Mouse (Mus musculus) inflammation-experienced regulatory T-cells (primary cell): ENCODE results near the gene Hist1h2bc. TPM values are rescaled to one million over a fixed set of nuclear protein-coding genes. Genes with fewer than 3 reads are reported as not detected.

Source experiments
- polyA plus RNA-seq, 2 experiments: library from polyadenylated mRNA; unstranded; fragments of 100-300 nt; shearing (Covaris generic); gene quantifications; one replicate each; pipeline ENCODE4 v1.2.1; 2017

Hist1h2bc gene
- polyA plus RNA-seq, result 1 to 10 TPM; 6.3 to 8.3 TPM

GRCm38 (mm10) chr13:23683755-23684281 lies at the start of gene Hist1h2bc, which contains the start of gene Hist1h2ac:
Gene Hist1h2bc (plus strand): TSS chr13:23684199.
Gene Hist1h2ac (minus strand): TSS chr13:23683948.

DNA sequence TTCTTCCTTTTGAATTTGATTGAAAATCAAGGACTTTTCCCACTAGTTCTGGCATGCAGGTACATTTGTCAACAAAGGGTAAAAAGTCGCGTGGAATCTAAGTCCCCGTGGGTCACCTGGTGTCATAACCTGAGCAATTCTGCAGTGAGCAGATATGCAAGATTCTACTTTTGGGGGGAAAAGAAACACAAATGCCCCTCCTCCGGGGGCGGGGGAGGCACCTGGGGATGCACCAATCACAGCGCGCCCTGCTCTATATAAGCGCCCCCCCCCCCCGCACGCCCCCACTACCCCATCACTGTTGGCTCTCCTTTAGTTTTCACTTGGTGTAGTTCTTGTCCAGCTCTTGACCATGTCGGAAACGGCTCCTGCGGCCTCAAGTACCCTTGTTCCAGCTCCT lies 11.5 kb downstream of the Hist1h2bc start, which contains the start of gene Hist1h1t:
Hist1h1t (plus strand) TSS at position 301 of the 400 bp plus-strand sequence.

GRCm38 (mm10) chr13:23698300-23698693 lies 14.3 kb downstream of the Hist1h2bc start, which contains the start of gene Hist1h4c:
Gene Hist1h4c (minus strand): TSS chr13:23698454.

DNA sequence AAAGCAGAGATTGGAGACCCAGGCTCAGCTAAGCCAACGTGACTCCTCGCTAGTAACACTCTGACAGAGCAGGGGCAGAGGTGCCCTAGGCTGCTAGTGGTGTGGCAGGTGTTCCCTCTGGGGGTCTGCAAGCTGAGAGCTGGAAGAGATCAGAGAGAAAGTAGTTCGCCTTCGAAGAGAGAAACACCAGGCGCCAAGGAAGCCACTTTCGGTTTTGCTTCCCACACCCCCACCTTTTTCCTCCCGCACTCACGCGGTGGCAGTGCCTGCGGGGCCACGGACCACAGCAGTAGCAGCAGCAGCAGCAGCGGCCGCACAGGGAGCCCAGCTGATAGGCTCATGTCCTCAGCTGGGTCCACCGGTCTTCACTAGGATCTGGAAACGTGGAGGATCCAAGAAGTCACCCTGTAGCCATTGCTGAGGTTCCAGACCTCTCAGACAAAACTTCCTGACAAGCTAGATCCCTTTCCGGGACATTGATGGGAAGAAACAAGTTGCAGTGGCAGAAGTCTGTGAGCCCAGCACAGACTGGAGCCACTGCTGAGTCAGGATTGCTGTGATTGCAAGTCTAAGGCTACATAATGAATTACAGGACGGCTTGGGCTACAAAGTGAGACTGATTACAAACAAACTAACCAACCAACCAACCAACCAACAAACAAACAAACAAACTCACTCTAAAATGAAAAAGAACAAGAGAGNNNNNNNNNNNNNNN lies 26.5 kb downstream of the Hist1h2bc start, which contains the start of gene Hfe:
Hfe (minus strand) TSS at position 481 of the 716 bp plus-strand sequence.

DNA sequence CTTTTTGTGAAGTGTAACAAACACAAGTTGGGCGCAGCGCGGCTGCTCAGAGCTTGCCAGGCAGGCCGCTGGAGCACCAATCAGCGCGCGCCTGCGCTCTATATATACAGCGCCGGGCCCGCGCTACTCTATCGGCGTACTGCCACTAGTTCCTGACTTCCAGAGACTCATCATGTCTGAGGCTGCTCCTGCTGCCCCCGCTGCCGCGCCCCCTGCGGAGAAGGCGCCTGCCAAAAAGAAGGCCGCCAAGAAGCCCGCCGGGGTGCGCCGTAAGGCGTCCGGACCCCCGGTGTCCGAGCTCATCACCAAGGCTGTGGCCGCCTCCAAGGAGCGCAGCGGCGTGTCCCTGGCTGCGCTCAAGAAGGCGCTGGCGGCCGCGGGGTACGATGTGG lies 54.7 kb downstream of the Hist1h2bc start, which contains the start of gene Hist1h1c:
Hist1h1c (plus strand) TSS at position 132 of the 392 bp plus-strand sequence.

Other genes with a start within 250 kb of the Hist1h2bc start
- 1 to 10 TPM in 1 of 2 experiments, under 1 TPM in 1; 0.16 to 2.6 TPM for gene Btn1a1, start 218.3 kb upstream of the Hist1h2bc start, polyA plus RNA-seq
- gene Btn2a2, start 195.3 kb upstream of the Hist1h2bc start, polyA plus RNA-seq, result under 1 TPM in 1 of 2 experiments, not detected in 1; 0.17 TPM
- 10 to 100 TPM in 1 of 2 experiments, 1 to 10 TPM in 1; 7.1 to 14.6 TPM for gene Hist1h4h, start 153.1 kb upstream of the Hist1h2bc start, polyA plus RNA-seq
- not detected for gene Hist1h2af, start 150.3 kb upstream of the Hist1h2bc start, polyA plus RNA-seq
- gene Hist1h3g, start 148.8 kb upstream of the Hist1h2bc start, polyA plus RNA-seq, result not detected
- 1 to 10 TPM in 1 of 2 experiments, under 1 TPM in 1; 0.52 to 5.2 TPM for gene Hist1h2bh, start 140.8 kb upstream of the Hist1h2bc start, polyA plus RNA-seq
- 1 to 10 TPM; 1.3 to 3.2 TPM for gene Hist1h3f, start 140.1 kb upstream of the Hist1h2bc start, polyA plus RNA-seq
- 1 to 10 TPM in 1 of 2 experiments, not detected in 1; 1.4 TPM for gene Hist1h4f, start 132.6 kb upstream of the Hist1h2bc start, polyA plus RNA-seq
- 1 to 10 TPM in 1 of 2 experiments, under 1 TPM in 1; 0.99 to 2.4 TPM for gene Hist1h1d, start 130.9 kb upstream of the Hist1h2bc start, polyA plus RNA-seq
- 1 to 10 TPM; 3.2 to 8.8 TPM for gene Hist1h3e, start 121.8 kb upstream of the Hist1h2bc start, polyA plus RNA-seq
- gene Hist1h2ae, start 113.0 kb upstream of the Hist1h2bc start, polyA plus RNA-seq, result 1 to 10 TPM; 4.5 to 6.5 TPM
- gene Hist1h2bg, start 112.8 kb upstream of the Hist1h2bc start, polyA plus RNA-seq, result 10 to 100 TPM in 1 of 2 experiments, 1 to 10 TPM in 1; 7.3 to 11.3 TPM
- 1 to 10 TPM in 1 of 2 experiments, not detected in 1; 1.5 TPM for gene Hist1h2bf, start 110.0 kb upstream of the Hist1h2bc start, polyA plus RNA-seq
- under 1 TPM in 1 of 2 experiments, not detected in 1; 0.35 TPM for gene Hist1h2ad, start 109.8 kb upstream of the Hist1h2bc start, polyA plus RNA-seq
- gene Hist1h3d, start 108.4 kb upstream of the Hist1h2bc start, polyA plus RNA-seq, result under 1 TPM in 1 of 2 experiments, not detected in 1; 0.23 TPM
- 10 to 100 TPM; 12.4 to 29.7 TPM for gene Hist1h4d, start 102.6 kb upstream of the Hist1h2bc start, polyA plus RNA-seq
- gene Hist1h2be, start 63.1 kb upstream of the Hist1h2bc start, polyA plus RNA-seq, result 1 to 10 TPM; 2.7 to 2.9 TPM
- 10 to 100 TPM; 13.4 to 19.2 TPM for gene Hist1h1e, start 61.6 kb upstream of the Hist1h2bc start, polyA plus RNA-seq
- gene Hist1h2ac, start 251 bp upstream of the Hist1h2bc start, polyA plus RNA-seq, result 1 to 10 TPM; 2.2 to 4.6 TPM
- under 1 TPM in 1 of 2 experiments, not detected in 1; 0.53 TPM for gene Hist1h1t, start 11.6 kb downstream of the Hist1h2bc start, polyA plus RNA-seq
- gene Hist1h4c, start 14.3 kb downstream of the Hist1h2bc start, polyA plus RNA-seq, result 10 to 100 TPM in 1 of 2 experiments, 1 to 10 TPM in 1; 4.3 to 11.5 TPM
- under 1 TPM; 0.75 to 0.92 TPM for gene Hfe, start 26.7 kb downstream of the Hist1h2bc start, polyA plus RNA-seq
- 10 to 100 TPM; 25.5 to 40.4 TPM for gene Hist1h1c, start 54.6 kb downstream of the Hist1h2bc start, polyA plus RNA-seq
- not detected for gene Hist1h3c, start 61.4 kb downstream of the Hist1h2bc start, polyA plus RNA-seq
- under 1 TPM in 1 of 2 experiments, not detected in 1; 0.80 TPM for gene Hist1h2bb, start 62.5 kb downstream of the Hist1h2bc start, polyA plus RNA-seq
- 1 to 10 TPM in 1 of 2 experiments, under 1 TPM in 1; 0.42 to 2.0 TPM for gene Hist1h2ab, start 66.9 kb downstream of the Hist1h2bc start, polyA plus RNA-seq
- gene Hist1h3b, start 68.1 kb downstream of the Hist1h2bc start, polyA plus RNA-seq, result not detected
- gene Hist1h4b, start 72.8 kb downstream of the Hist1h2bc start, polyA plus RNA-seq, result 1 to 10 TPM; 6.9 to 9.9 TPM
- gene Hist1h4a, start 77.0 kb downstream of the Hist1h2bc start, polyA plus RNA-seq, result not detected
- gene Hist1h3a, start 78.2 kb downstream of the Hist1h2bc start, polyA plus RNA-seq, result 10 to 100 TPM in 1 of 2 experiments, 1 to 10 TPM in 1; 5.0 to 15.8 TPM
- gene Hist1h1a, start 79.5 kb downstream of the Hist1h2bc start, polyA plus RNA-seq, result 1 to 10 TPM; 1.0 to 1.6 TPM
- gene Trim38, start 85.7 kb downstream of the Hist1h2bc start, polyA plus RNA-seq, result under 1 TPM; 0.07 to 0.47 TPM
- under 1 TPM; 0.04 to 0.13 TPM for gene Slc17a2, start 122.8 kb downstream of the Hist1h2bc start, polyA plus RNA-seq
- under 1 TPM in 1 of 2 experiments, not detected in 1; 0.20 TPM for gene Slc17a3, start 155.2 kb downstream of the Hist1h2bc start, polyA plus RNA-seq
- 1 to 10 TPM in 1 of 2 experiments, under 1 TPM in 1; 0.14 to 2.4 TPM for gene Slc17a1, start 183.6 kb downstream of the Hist1h2bc start, polyA plus RNA-seq
- under 1 TPM; 0.06 to 0.56 TPM for gene Slc17a4, start 230.8 kb downstream of the Hist1h2bc start, polyA plus RNA-seq
- not detected for gene Hist1h2ba, start 250.0 kb downstream of the Hist1h2bc start, polyA plus RNA-seq